ENCODE assay signal across 9 mouse cellular contexts in genomic region chr14:55866962-55867361, GRCm38 (mm10). TPM values are rescaled to one million over a fixed set of nuclear protein-coding genes. Genes with fewer than 3 reads are reported as not detected.
DNase-seq lines count a peak whose midpoint lies in the region; ATAC-seq lines count a peak whose summit lies in the region.
"Had no signal": no experiment of that assay in that cellular context is flagged by ENCODE, and none has a peak within 500 bp of the region (broad histone marks: within the 10 kb centered on the region; RNA-seq: fewer than 3 reads in every experiment).

No protein-coding gene starts in this region.

- H3K9ac ChIP-seq in hindbrain, embryonic 14.5 days: no peak overlapping the region
- no peak overlapping the region for H3K9ac ChIP-seq in hindbrain, embryonic 16.5 days (ENCODE audit: low read depth, low read length)
- no peak overlapping the region for H3K9ac ChIP-seq in neural tube, embryonic 11.5 days (ENCODE audit: low read length)
- H3K9ac ChIP-seq: embryonic facial prominence, embryonic 15.5 days had no signal

- no peak overlapping the region for H3K27ac ChIP-seq in hindbrain, embryonic 14.5 days
- H3K27ac ChIP-seq in hindbrain, embryonic 16.5 days (ENCODE audit: low read depth, low read length): no peak overlapping the region
- no peak overlapping the region for H3K27ac ChIP-seq in neural tube, embryonic 11.5 days (ENCODE audit: low read depth, low read length)
- H3K27ac ChIP-seq: embryonic facial prominence, embryonic 15.5 days had no signal

- peaks cover 84% of the 10 kb centered on the region for H3K36me3 ChIP-seq in hindbrain, embryonic 14.5 days (replicated peaks; ENCODE audit: control insufficient read depth, insufficient read depth)
- H3K36me3 ChIP-seq in hindbrain, embryonic 16.5 days (ENCODE audit: control insufficient read depth, insufficient read depth, low read length): peaks cover 56% of the 10 kb centered on the region
- H3K36me3 ChIP-seq in neural tube, embryonic 11.5 days (ENCODE audit: control insufficient read depth, insufficient read depth, low read length): peaks cover 31% of the 10 kb centered on the region

- peak; percentile 80 for DNase-seq in hindbrain, embryonic 14.5 days (ENCODE audit: low spot score)
- DNase-seq in urinary bladder, postnatal 14 days (ENCODE audit: low spot score): peak; percentile 54
- no peak for DNase-seq in urinary bladder, postnatal 10 days (ENCODE audit: low spot score)
- peak; percentile 79 for DNase-seq in cerebellum, adult 9-10 months
- peak; percentile 61 to 80 for DNase-seq in kidney, postnatal 25 days
- DNase-seq in neural tube, embryonic 11.5 days (ENCODE audit: low spot score): peak; percentile 74

- no peaks in the 10 kb centered on the region for H3K27me3 ChIP-seq in hindbrain, embryonic 14.5 days (ENCODE audit: control insufficient read depth, insufficient read depth, low read length)
- H3K27me3 ChIP-seq in hindbrain, embryonic 16.5 days (replicated peaks; ENCODE audit: control insufficient read depth, insufficient read depth, low read length): no peaks in the 10 kb centered on the region
- H3K27me3 ChIP-seq in neural tube, embryonic 11.5 days (ENCODE audit: control insufficient read depth, insufficient read depth, low read length): no peaks in the 10 kb centered on the region
- H3K27me3 ChIP-seq: embryonic facial prominence, embryonic 15.5 days had no signal

- no peak overlapping the region for H3K4me3 ChIP-seq in hindbrain, embryonic 14.5 days (replicated peaks; ENCODE audit: low read length)
- H3K4me3 ChIP-seq in hindbrain, embryonic 16.5 days (ENCODE audit: low read length): no peak overlapping the region
- no peak overlapping the region for H3K4me3 ChIP-seq in neural tube, embryonic 11.5 days (ENCODE audit: low read depth, low read length)
- H3K4me3 ChIP-seq: embryonic facial prominence, embryonic 15.5 days had no signal

- no peak for ATAC-seq in hindbrain, embryonic 14.5 days (ENCODE audit: low FRiP score)
- ATAC-seq in hindbrain, embryonic 16.5 days: no peak
- ATAC-seq in neural tube, embryonic 11.5 days (ENCODE audit: insufficient read depth, low FRiP score, low TSS enrichment): no peak
- no peak for ATAC-seq in monocyte, adult 5-6 weeks (replicated peaks; ENCODE audit: insufficient number of reproducible peaks, low FRiP score, low TSS enrichment, poor library complexity, severe bottlenecking)

- no peak overlapping the region for H3K4me2 ChIP-seq in hindbrain, embryonic 14.5 days (replicated peaks)
- H3K4me2 ChIP-seq in hindbrain, embryonic 16.5 days (ENCODE audit: low read length): no peak overlapping the region
- no peak overlapping the region for H3K4me2 ChIP-seq in neural tube, embryonic 11.5 days (ENCODE audit: low read depth)
- H3K4me2 ChIP-seq: embryonic facial prominence, embryonic 15.5 days had no signal

- H3K9me3 ChIP-seq in hindbrain, embryonic 14.5 days (ENCODE audit: control insufficient read depth, low read length): no peaks in the 10 kb centered on the region
- no peaks in the 10 kb centered on the region for H3K9me3 ChIP-seq in hindbrain, embryonic 16.5 days (ENCODE audit: control insufficient read depth, low read length)
- H3K9me3 ChIP-seq in neural tube, embryonic 11.5 days (ENCODE audit: control insufficient read depth, low read length): no peaks in the 10 kb centered on the region
- H3K9me3 ChIP-seq: embryonic facial prominence, embryonic 15.5 days had no signal

- H3K4me1 ChIP-seq in hindbrain, embryonic 14.5 days (replicated peaks; ENCODE audit: control insufficient read depth, insufficient read depth, low read length): no peaks in the 10 kb centered on the region
- H3K4me1 ChIP-seq in hindbrain, embryonic 16.5 days (ENCODE audit: control insufficient read depth, insufficient read depth, low read depth, low read length): peaks cover 5% of the 10 kb centered on the region
- no peaks in the 10 kb centered on the region for H3K4me1 ChIP-seq in neural tube, embryonic 11.5 days (ENCODE audit: control insufficient read depth, insufficient read depth, low read length)

- WGBS in hindbrain, embryonic 14.5 days: 37% methylated on average over 4 of the region's 4 CpGs
- 31% methylated on average over 4 of the region's 4 CpGs for WGBS in hindbrain, embryonic 16.5 days
- 42% methylated on average over 4 of the region's 4 CpGs for WGBS in neural tube, embryonic 11.5 days

RNA-seq across cellular contexts. Expression of gene Nynrin, which starts 13.2 kb away (rescaled TPM):
- 10.8 and 11.7 TPM in 2 replicates for polyA plus RNA-seq in hindbrain, embryonic 14.5 days (2014; fragmentation: Nextera tagmentation; extraction: Ambion mirVana)
- 8.4 and 13.7 TPM in 2 replicates for polyA plus RNA-seq in hindbrain, embryonic 16.5 days (2015; fragmentation: Nextera tagmentation; extraction: Ambion mirVana)
- 15.1 and 16.0 TPM in 2 replicates for polyA plus RNA-seq in neural tube, embryonic 11.5 days (2014; fragmentation: Nextera tagmentation; extraction: Ambion mirVana)
- total RNA-seq in monocyte, adult 5-6 weeks (2017): 0.10 to 0.75 TPM (median 0.49 TPM) in 3 replicates

RNA-seq across cellular contexts. Expression of gene Cbln3, which starts 17.2 kb away (rescaled TPM):
- 0.51 and 0.56 TPM in 2 replicates for polyA plus RNA-seq in hindbrain, embryonic 14.5 days (2014; fragmentation: Nextera tagmentation; extraction: Ambion mirVana)
- polyA plus RNA-seq in hindbrain, embryonic 16.5 days (2015; fragmentation: Nextera tagmentation; extraction: Ambion mirVana): 0.35 and 0.56 TPM in 2 replicates
- polyA plus RNA-seq in neural tube, embryonic 11.5 days (2014; fragmentation: Nextera tagmentation; extraction: Ambion mirVana): 0.13 and 0.22 TPM in 2 replicates
- 0.38 TPM in 1 of 3 replicates, not detected in the others for total RNA-seq in monocyte, adult 5-6 weeks (2017)

RNA-seq across cellular contexts. Expression of gene Khnyn, which starts 17.8 kb away (rescaled TPM):
- polyA plus RNA-seq in hindbrain, embryonic 14.5 days (2014; fragmentation: Nextera tagmentation; extraction: Ambion mirVana): 6.6 and 7.0 TPM in 2 replicates
- 9.1 and 11.4 TPM in 2 replicates for polyA plus RNA-seq in hindbrain, embryonic 16.5 days (2015; fragmentation: Nextera tagmentation; extraction: Ambion mirVana)
- 11.8 and 13.0 TPM in 2 replicates for polyA plus RNA-seq in neural tube, embryonic 11.5 days (2014; fragmentation: Nextera tagmentation; extraction: Ambion mirVana)
- 72.1 to 108 TPM (median 80.9 TPM) in 3 replicates for total RNA-seq in monocyte, adult 5-6 weeks (2017)

RNA-seq across cellular contexts. Expression of gene Sdr39u1, which starts 33.1 kb away (rescaled TPM):
- 131 and 138 TPM in 2 replicates for polyA plus RNA-seq in hindbrain, embryonic 14.5 days (2014; fragmentation: Nextera tagmentation; extraction: Ambion mirVana)
- 163 and 175 TPM in 2 replicates for polyA plus RNA-seq in hindbrain, embryonic 16.5 days (2015; fragmentation: Nextera tagmentation; extraction: Ambion mirVana)
- polyA plus RNA-seq in neural tube, embryonic 11.5 days (2014; fragmentation: Nextera tagmentation; extraction: Ambion mirVana): 45.7 and 52.6 TPM in 2 replicates
- total RNA-seq in monocyte, adult 5-6 weeks (2017): 3.1 to 12.3 TPM (median 6.2 TPM) in 3 replicates

RNA-seq across cellular contexts. Expression of gene Nfatc4, which starts 44.0 kb away (rescaled TPM):
- polyA plus RNA-seq in hindbrain, embryonic 14.5 days (2014; fragmentation: Nextera tagmentation; extraction: Ambion mirVana): 9.4 and 10.1 TPM in 2 replicates
- polyA plus RNA-seq in hindbrain, embryonic 16.5 days (2015; fragmentation: Nextera tagmentation; extraction: Ambion mirVana): 6.5 and 11.9 TPM in 2 replicates
- polyA plus RNA-seq in neural tube, embryonic 11.5 days (2014; fragmentation: Nextera tagmentation; extraction: Ambion mirVana): 25.9 and 33.7 TPM in 2 replicates
- total RNA-seq in monocyte, adult 5-6 weeks (2017): not detected in 3 replicates
